Mouse (Mus musculus): ENCODE measurements around the gene Cfap43. TPM values are rescaled to one million over a fixed set of nuclear protein-coding genes. Genes with fewer than 3 reads are reported as not detected.

Gene Cfap43
- polyA plus RNA-seq, 1 experiment: 0.20 TPM

GRCm38 (mm10) chr19:47752456-47752855 lies 166.6 kb downstream of the Cfap43 start:
- DNase-seq: no peak
- no peak overlapping the region for H3K27ac ChIP-seq (ENCODE audit: control insufficient read depth, insufficient read depth, low read length)
- no peaks in the 10 kb centered on the region for H3K27me3 ChIP-seq (ENCODE audit: control insufficient read depth, insufficient read depth, low read length)
- H3K4me1 ChIP-seq (replicated peaks; ENCODE audit: control insufficient read depth, insufficient read depth, low read length): no peaks in the 10 kb centered on the region; the same call in 1 of the 2 replicates
- no peak overlapping the region for H3K4me3 ChIP-seq (ENCODE audit: control insufficient read depth, insufficient read depth, low read length)
- H3K36me3 ChIP-seq (ENCODE audit: control insufficient read depth, insufficient read depth, low read length): no peaks in the 10 kb centered on the region
- WGBS: 93% methylated on average over 9 of the region's 9 CpGs
- TF ChIP-seq POLR2A (IDR thresholded peaks at IDR 0.05; ENCODE audit: control insufficient read depth, extremely low read depth, insufficient read depth, low read length, poor library complexity) (no peak), CTCF (IDR thresholded peaks at IDR 0.05; ENCODE audit: borderline replicate concordance, control insufficient read depth, extremely low read depth, insufficient read depth, low read length, poor library complexity) (no peak)

DNA sequence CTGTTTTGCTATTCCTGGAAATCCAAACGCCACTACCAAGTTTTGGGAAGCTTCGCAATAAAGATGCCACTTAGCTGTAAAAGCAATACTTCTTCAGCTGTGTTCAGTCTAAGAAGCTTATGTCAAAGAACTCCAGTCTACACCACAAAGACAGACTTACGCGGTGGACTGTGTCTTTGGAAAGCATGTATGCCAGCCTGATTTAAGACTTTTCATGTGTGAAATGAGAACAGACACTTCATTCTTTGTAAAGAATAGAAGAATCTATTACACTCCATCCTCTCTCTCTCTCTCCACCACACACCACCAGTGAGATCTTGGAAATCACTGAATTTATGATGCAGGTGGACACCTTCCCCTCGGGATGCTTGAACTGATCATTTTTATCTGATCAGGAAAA lies 168.7 kb downstream of the Cfap43 start:
- no peaks in the 10 kb centered on the region for H3K36me3 ChIP-seq (ENCODE audit: control insufficient read depth, insufficient read depth, low read length)
- H3K27ac ChIP-seq (ENCODE audit: control insufficient read depth, insufficient read depth, low read length): no peak overlapping the region
- WGBS: 92% methylated on average over 5 of the region's 5 CpGs

DNA sequence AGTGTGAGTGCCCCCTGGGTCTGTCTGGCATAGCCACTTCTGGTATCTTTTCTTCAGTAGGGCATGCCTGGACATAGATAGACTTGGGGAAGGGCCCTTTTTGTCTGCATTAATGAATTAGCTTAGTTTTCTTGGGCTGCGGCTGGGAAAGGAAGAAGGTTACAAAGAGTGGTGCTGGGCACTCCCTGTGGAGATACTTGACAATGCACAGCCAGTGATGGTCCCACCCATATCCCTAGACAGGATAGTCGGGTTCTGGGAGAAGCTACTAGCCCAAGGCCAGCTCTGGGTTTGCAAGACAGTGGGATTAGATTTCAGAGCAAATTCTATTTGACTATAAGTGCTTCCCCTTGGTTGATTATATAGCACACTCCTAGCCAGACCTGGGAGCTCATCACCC lies 170.1 kb downstream of the Cfap43 start:
- H3K36me3 ChIP-seq (ENCODE audit: control insufficient read depth, insufficient read depth, low read length): no peaks in the 10 kb centered on the region
- TF ChIP-seq CTCF (IDR thresholded peaks at IDR 0.05; ENCODE audit: borderline replicate concordance, control insufficient read depth, extremely low read depth, insufficient read depth, low read length, poor library complexity) (no peak), POLR2A (IDR thresholded peaks at IDR 0.05; ENCODE audit: control insufficient read depth, extremely low read depth, insufficient read depth, low read length, poor library complexity) (no peak)
- WGBS: 96% methylated on average over 2 of the region's 2 CpGs
- no peaks in the 10 kb centered on the region for H3K4me1 ChIP-seq (replicated peaks; ENCODE audit: control insufficient read depth, insufficient read depth, low read length)
- H3K4me3 ChIP-seq (ENCODE audit: control insufficient read depth, insufficient read depth, low read length): no peak overlapping the region
- DNase-seq: no peak
- no peaks in the 10 kb centered on the region for H3K27me3 ChIP-seq (ENCODE audit: control insufficient read depth, insufficient read depth, low read length)
- no peak overlapping the region for H3K27ac ChIP-seq (ENCODE audit: control insufficient read depth, insufficient read depth, low read length)

More for the DNA sequence above, 168.7 kb downstream of the Cfap43 start:
- TF ChIP-seq POLR2A (IDR thresholded peaks at IDR 0.05; ENCODE audit: control insufficient read depth, extremely low read depth, insufficient read depth, low read length, poor library complexity) (no peak), CTCF (IDR thresholded peaks at IDR 0.05; ENCODE audit: borderline replicate concordance, control insufficient read depth, extremely low read depth, insufficient read depth, low read length, poor library complexity) (no peak)
- no peaks in the 10 kb centered on the region; the same call in 1 of the 2 replicates for H3K4me1 ChIP-seq (replicated peaks; ENCODE audit: control insufficient read depth, insufficient read depth, low read length)
- H3K4me3 ChIP-seq (ENCODE audit: control insufficient read depth, insufficient read depth, low read length): no peak overlapping the region
- no peak for DNase-seq
- no peaks in the 10 kb centered on the region for H3K27me3 ChIP-seq (ENCODE audit: control insufficient read depth, insufficient read depth, low read length)

DNA sequence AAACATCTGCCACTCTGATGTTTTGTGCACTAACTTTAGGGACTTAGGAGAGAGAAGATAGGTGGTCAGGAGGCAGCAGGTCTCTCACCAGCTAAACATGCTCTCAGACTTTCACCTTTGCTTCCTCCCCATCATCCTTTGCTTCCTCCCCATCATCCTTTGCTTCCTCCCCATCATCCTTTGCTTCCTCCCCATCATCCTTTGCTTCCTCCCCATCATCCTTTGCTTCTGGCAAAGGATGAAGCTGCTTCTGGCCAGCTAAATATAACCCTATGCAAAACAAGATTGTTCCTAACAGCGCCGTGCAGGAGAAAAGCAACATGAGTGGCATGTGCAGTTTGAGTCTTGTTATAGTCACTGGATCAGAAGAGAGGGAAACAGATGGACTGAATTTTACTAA lies 172.0 kb downstream of the Cfap43 start:
- 99% methylated on average over 2 of the region's 2 CpGs for WGBS
- DNase-seq: no peak
- Histone ChIP-seq H3K4me3 (ENCODE audit: control insufficient read depth, insufficient read depth, low read length) (no peak overlapping the region), H3K36me3 (ENCODE audit: control insufficient read depth, insufficient read depth, low read length) (no peaks in the 10 kb centered on the region), H3K27me3 (ENCODE audit: control insufficient read depth, insufficient read depth, low read length) (no peaks in the 10 kb centered on the region), H3K4me1 (replicated peaks; ENCODE audit: control insufficient read depth, insufficient read depth, low read length) (no peaks in the 10 kb centered on the region), H3K27ac (ENCODE audit: control insufficient read depth, insufficient read depth, low read length) (no peak overlapping the region)
- TF ChIP-seq POLR2A (IDR thresholded peaks at IDR 0.05; ENCODE audit: control insufficient read depth, extremely low read depth, insufficient read depth, low read length, poor library complexity) (no peak), CTCF (IDR thresholded peaks at IDR 0.05; ENCODE audit: borderline replicate concordance, control insufficient read depth, extremely low read depth, insufficient read depth, low read length, poor library complexity) (no peak)

- whole genome bisulfite sequencing: 4% methylated on average over 14 of the region's 15 CpGs
- peak overlapping the region; percentile 79 for H3K27ac ChIP-seq (ENCODE audit: control insufficient read depth, insufficient read depth, low read length)
- H3K36me3 ChIP-seq (ENCODE audit: control insufficient read depth, insufficient read depth, low read length): peaks cover 35% of the 10 kb centered on the region
- H3K4me3 ChIP-seq (ENCODE audit: control insufficient read depth, insufficient read depth, low read length): peak overlapping the region; percentile 94
- no peak for DNase-seq
- H3K27me3 ChIP-seq (ENCODE audit: control insufficient read depth, insufficient read depth, low read length): no peaks in the 10 kb centered on the region
- H3K4me1 ChIP-seq (replicated peaks; ENCODE audit: control insufficient read depth, insufficient read depth, low read length): 0 out of 2 replicates have a peak, but pooled peaks cover 2% of the 10 kb centered on the region
- TF ChIP-seq CTCF (IDR thresholded peaks at IDR 0.05; ENCODE audit: borderline replicate concordance, control insufficient read depth, extremely low read depth, insufficient read depth, low read length, poor library complexity): no peak
- TF ChIP-seq POLR2A (IDR thresholded peaks at IDR 0.05; ENCODE audit: control insufficient read depth, extremely low read depth, insufficient read depth, low read length, poor library complexity): no peak
Measured at GRCm38 (mm10) chr19:47731931-47732330, 187.2 kb downstream of the Cfap43 start.

- Histone ChIP-seq H3K4me3 (ENCODE audit: control insufficient read depth, insufficient read depth, low read length) (peak within 1 kb of the TSS; percentile 94), H3K36me3 (ENCODE audit: control insufficient read depth, insufficient read depth, low read length) (peaks cover 30% of the 10 kb centered on the region), H3K27ac (ENCODE audit: control insufficient read depth, insufficient read depth, low read length) (peak within 1 kb of the TSS; percentile 79), H3K27me3 (ENCODE audit: control insufficient read depth, insufficient read depth, low read length) (no peaks in the 10 kb centered on the region), H3K4me1 (replicated peaks; ENCODE audit: control insufficient read depth, insufficient read depth, low read length) (0 out of 2 replicates have a peak, but pooled peaks cover 2% of the 10 kb centered on the region)
- DNase-seq: peak; percentile 99
- TF ChIP-seq CTCF (IDR thresholded peaks at IDR 0.05; ENCODE audit: borderline replicate concordance, control insufficient read depth, extremely low read depth, insufficient read depth, low read length, poor library complexity) (peak; percentile 68), POLR2A (IDR thresholded peaks at IDR 0.05; ENCODE audit: control insufficient read depth, extremely low read depth, insufficient read depth, low read length, poor library complexity) (peak; percentile 89)
- under 1% methylated on average over 71 of the region's 72 CpGs for WGBS
Measured at GRCm38 (mm10) chr19:47731071-47731881, 187.8 kb downstream of the Cfap43 start, which contains the start of gene Sfr1. Sfr1 (plus strand) TSS chr19:47731682.

All from thymus, adult 2 months (tissue).